Mouse (Mus musculus) lung, postnatal 36 days (tissue): ENCODE results near the gene Dpt.
"Not testable (repeated sequence)": the region's sequence is repeated elsewhere in the genome, so short reads cannot be mapped to it uniquely, and the experiment has no call there.

Experiments used
- DNase-seq: peaks from one replicate; pipeline ENCODE4 v3.0.0; 2022; ENCODE audit warnings: mixed read lengths

The Dpt gene

GRCm38 (mm10) chr1:164796471-164796870 lies at the start of gene Dpt:
Dpt (plus strand) TSS chr1:164796644.
- DNase-seq = peak; percentile 67

DNA sequence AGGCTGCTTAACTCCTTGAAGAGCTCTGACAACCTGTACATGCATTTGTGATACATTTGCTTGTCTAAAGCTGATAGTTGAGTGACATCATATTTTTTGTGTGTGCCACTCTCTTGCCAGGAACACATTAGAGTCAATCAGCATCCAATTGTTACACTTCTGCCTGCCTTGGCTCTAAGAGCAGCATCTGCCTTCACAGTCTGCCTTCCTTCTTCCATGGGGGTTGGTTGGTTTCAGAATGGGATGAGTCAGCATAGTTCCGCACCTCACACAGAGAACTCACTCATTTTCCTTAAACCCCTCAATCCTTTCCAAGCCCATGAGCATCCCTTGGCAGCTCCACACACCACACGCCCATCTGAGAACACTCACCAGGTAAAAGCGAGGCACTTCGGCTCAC lies 42.7 kb upstream of the Dpt start:
- no peak for DNase-seq

- DNase-seq = no peak
Measured at GRCm38 (mm10) chr1:164755671-164756070, 40.8 kb upstream of the Dpt start.

GRCm38 (mm10) chr1:164756951-164757350 lies 39.5 kb upstream of the Dpt start:
- peak; percentile 8 for DNase-seq

- no peak for DNase-seq
Measured at GRCm38 (mm10) chr1:164758401-164758800, 38.0 kb upstream of the Dpt start.

- peak; percentile 38 for DNase-seq
Measured at GRCm38 (mm10) chr1:164762276-164762675, 34.2 kb upstream of the Dpt start.

DNA sequence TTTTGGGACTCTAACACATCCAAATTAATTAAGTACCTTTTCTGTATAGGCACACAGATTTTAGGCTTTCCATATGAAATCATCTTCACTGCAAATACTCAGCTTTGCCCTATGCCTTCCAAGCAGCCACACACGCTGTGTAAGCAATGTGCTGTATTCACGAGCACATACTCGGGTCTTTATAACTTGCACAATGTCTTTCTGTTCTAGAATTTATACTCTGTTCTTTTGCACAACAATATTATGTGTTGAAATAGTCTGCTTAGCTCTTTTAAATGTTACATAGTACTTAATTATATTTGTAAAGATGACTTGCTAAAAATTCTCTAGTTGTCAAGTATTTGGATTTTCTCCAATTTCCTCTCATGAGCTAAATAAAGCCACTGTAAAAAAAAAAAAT lies 29.8 kb upstream of the Dpt start:
- DNase-seq = no peak

GRCm38 (mm10) chr1:164770611-164771010 lies 25.8 kb upstream of the Dpt start:
- DNase-seq = peak; percentile 78

DNA sequence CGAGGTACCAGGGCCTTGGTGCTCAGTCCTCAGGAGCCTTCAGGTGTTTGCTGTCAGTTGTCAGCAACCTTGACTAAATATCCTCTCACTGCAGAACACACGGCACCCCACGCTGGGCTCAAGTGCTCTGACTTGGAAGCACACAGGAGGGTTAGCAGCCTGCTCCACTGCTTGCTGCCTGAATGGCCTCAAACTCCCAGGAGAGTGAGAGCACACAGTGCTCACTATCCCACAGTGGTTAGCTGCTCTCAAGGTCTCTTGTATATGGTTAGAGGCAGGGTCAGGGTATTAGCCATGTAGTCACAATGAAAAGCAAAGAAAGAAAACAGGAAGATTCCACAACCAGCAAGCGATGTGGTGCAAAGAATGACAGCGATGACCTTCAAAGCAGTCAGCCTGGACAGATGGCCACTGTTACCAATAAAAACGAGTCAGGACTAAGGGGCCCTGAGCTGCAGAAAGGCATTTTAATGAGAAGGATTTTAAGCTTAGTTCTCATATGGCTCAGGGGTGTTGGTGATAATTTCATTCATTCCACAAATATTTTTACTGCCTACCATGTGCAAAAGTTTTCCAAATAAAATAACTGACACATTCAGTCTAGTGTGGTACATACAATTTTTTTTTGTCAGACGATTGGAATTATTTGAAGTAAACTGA lies 15.5 kb upstream of the Dpt start:
- DNase-seq = no peak

- no peak for DNase-seq
Measured at GRCm38 (mm10) chr1:164786165-164786564, 10.3 kb upstream of the Dpt start.

DNA sequence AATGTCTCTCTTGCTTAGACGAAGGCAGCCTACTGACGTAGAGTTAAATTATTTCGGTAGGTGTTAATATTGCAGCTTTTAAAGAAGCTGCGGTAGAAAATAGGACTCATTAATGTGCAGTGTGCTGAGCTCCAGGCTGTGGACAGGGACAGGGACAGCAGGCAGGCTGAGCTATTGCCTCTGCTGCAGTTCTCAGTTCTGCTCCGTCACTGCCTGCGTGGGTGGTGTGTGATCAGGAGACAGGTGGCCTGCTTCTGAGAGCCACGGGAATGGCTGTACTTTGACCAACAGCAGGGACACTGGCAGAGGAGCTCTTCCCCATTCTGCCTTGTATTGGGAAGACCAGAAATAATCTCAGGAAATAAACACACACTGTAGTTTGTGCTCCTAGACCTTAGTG lies 8.7 kb upstream of the Dpt start:
- DNase-seq = no peak

DNA sequence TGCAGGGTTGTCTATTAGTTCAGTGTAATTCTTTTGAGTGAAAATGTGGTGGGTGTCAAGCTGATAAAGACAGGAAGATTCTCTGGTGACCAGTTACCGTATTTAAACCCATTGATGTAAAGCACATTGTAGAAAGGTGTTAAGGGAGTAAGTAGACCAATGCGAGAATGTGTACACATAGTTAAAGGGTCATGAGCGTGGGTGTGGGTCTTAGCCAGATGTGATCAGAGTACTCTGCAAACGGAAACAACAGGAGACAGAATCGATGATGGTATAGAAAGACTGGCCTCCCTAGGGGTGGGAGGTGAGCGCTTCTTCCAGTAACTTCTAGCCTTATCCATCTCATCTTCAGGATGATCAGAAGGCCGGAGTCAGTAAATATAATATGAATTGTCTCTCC lies 8.2 kb upstream of the Dpt start:
- DNase-seq = no peak

GRCm38 (mm10) chr1:164790296-164790695 lies 6.1 kb upstream of the Dpt start:
- not testable (repeated sequence) for DNase-seq

GRCm38 (mm10) chr1:164793049-164793448 lies 3.4 kb upstream of the Dpt start:
- no peak for DNase-seq

DNA sequence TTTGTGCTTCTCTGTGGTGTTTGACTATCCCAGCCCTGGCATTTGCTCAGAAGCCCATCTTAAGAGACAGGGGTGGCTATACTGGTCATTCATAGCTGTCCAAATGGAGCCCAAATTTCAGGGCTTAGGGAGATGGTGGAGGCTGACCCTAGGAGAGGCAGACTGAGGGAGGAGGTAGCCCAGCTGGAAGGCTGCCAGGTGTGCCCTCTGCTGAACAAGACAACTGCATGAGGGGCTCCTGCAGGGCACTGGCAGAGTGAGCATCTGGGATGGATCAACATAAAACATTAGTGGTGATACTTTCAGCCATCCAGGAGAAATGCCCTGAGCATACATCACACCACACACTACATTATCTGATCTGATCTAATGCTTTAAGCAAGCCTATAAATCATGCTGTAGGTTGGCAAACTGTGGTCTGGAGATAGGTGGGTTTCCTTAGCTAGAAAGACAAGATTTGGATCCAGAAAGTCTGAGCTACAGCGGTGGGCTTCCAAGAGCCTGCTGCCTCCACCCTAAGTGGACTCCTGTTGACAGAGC lies 1.4 kb downstream of the Dpt start:
- DNase-seq = no peak

- peak; percentile 52 for DNase-seq
Measured at GRCm38 (mm10) chr1:164798471-164798922, 2.1 kb downstream of the Dpt start.

- no peak for DNase-seq
Measured at GRCm38 (mm10) chr1:164799161-164799560, 2.7 kb downstream of the Dpt start.

- no peak for DNase-seq
Measured at GRCm38 (mm10) chr1:164804277-164804676, 7.8 kb downstream of the Dpt start.

- DNase-seq = no peak
Measured at GRCm38 (mm10) chr1:164804751-164805435, 8.4 kb downstream of the Dpt start.

- peak; percentile 39 for DNase-seq
Measured at GRCm38 (mm10) chr1:164809371-164809770, 12.9 kb downstream of the Dpt start.

DNA sequence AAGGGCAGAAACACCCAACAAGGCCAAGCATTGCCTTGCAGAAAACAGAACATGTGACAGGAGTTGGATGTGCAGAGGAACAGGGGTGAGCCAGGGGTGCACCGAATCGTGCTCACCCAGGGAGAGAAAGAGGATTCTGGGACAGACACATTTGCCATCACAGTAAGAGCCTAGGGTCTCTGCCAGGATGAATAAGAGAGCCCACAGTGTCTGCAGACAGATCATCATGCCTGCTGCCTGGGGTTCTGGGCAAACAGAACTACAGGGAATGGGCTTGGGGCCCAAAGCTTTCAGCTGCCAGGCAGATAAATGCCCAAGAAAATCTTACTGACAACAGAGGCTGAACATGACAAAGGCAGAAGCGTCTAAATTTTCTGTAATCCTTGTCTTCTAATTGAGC lies 14.9 kb downstream of the Dpt start:
- DNase-seq = no peak

- DNase-seq = peak; percentile 21
Measured at GRCm38 (mm10) chr1:164814243-164814642, 17.8 kb downstream of the Dpt start.

- no peak for DNase-seq
Measured at GRCm38 (mm10) chr1:164815330-164815729, 18.9 kb downstream of the Dpt start.

DNA sequence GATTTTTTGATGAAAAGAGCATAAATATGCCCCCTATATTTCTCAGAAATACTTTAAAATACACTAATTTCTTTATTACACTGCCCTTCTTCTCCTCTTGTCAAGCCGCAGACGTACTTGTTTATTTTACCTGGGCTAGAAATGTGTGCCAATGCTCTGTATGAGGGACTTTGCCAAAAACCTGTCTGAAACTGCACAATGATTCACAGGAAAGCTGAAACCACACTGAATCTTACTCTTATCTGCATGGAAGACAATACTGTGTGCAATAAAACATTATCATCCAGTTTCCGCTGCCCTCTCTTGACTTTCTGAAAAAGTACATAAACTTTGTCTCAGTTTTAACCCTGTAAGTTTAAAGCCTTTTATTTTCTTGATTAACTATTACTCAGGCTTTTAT lies 20.9 kb downstream of the Dpt start:
- no peak for DNase-seq
